Mouse (Mus musculus) limb, embryonic 10.5 days (tissue): ENCODE results near the gene Clcn6. TPM values are rescaled to one million over a fixed set of nuclear protein-coding genes. Genes with fewer than 3 reads are reported as not detected.

ENCODE experiments used
- DNase-seq: peaks from one replicate; pipeline ENCODE4 v3.0.0-alpha.2; 2017; ENCODE audit warnings: low spot score
- H3K27ac ChIP-seq: fragments of 300-500 bp; sonication (generic); 2 replicates; pipeline ENCODE4 v1.5.1; 2016; ENCODE audit warnings: mild to moderate bottlenecking
- H3K27me3 ChIP-seq: fragments of 300-500 bp; sonication (generic); 2 replicates; pipeline ENCODE4 v1.6.1; 2016; ENCODE audit warnings: low read depth, mild to moderate bottlenecking; ENCODE audit not compliant: poor library complexity, severe bottlenecking
- H3K36me3 ChIP-seq: fragments of 300-500 bp; sonication (generic); 2 replicates; pipeline ENCODE4 v1.6.1; 2016; ENCODE audit warnings: mild to moderate bottlenecking, moderate library complexity
- H3K4me1 ChIP-seq: fragments of 300-500 bp; sonication (generic); 2 replicates; pipeline ENCODE4 v1.6.1; 2016
- H3K4me3 ChIP-seq: fragments of 300-500 bp; sonication (generic); 2 replicates; pipeline ENCODE4 v1.5.1; 2016; ENCODE audit warnings: mild to moderate bottlenecking, moderate library complexity
- H3K9me3 ChIP-seq: fragments of 300-500 bp; sonication (generic); replicated peaks from 2 replicates; pipeline ENCODE4 v1.6.1; 2016; ENCODE audit warnings: mild to moderate bottlenecking
- WGBS: fragments of 180-500 bp; shearing (Covaris S2); methylation state at CpG from one replicate; pipeline ENCODE4 v1.1.7; 2016; 5-methylcytosine and 5-hydroxymethylcytosine counted together
- polyA plus RNA-seq: library from polyadenylated mRNA; unstranded; fragments of >200 nt; fragmentation: Nextera tagmentation; extraction: Ambion mirVana; gene quantifications from 2 replicates; pipeline ENCODE4 v1.2.1, GENCODE M21; 2016

Gene Clcn6
- polyA plus RNA-seq, 1 experiment from 2014 or later = 9.1 TPM

GRCm38 (mm10) chr4:148079212-148079611 is 40.6 kb upstream of the Clcn6 start:
- DNase-seq = no peak
- Histone ChIP-seq H3K4me1 (peaks cover 28% of the 10 kb centered on the region), H3K27ac (no peak overlapping the region), H3K36me3 (peaks cover 28% of the 10 kb centered on the region), H3K9me3 (no peaks in the 10 kb centered on the region), H3K27me3 (no peaks in the 10 kb centered on the region), H3K4me3 (no peak overlapping the region)
- 72% methylated on average over 6 of the region's 6 CpGs for WGBS

- Histone ChIP-seq H3K27me3 (no peaks in the 10 kb centered on the region), H3K9me3 (no peaks in the 10 kb centered on the region), H3K4me1 (peaks cover 18% of the 10 kb centered on the region), H3K4me3 (no peak overlapping the region), H3K36me3 (peaks cover 14% of the 10 kb centered on the region), H3K27ac (0 out of 2 replicates have a peak overlapping the region, but pooled peaks have one; percentile 61)
- 92% methylated on average over 6 of the region's 6 CpGs for WGBS
- DNase-seq = no peak
Observed at GRCm38 (mm10) chr4:148075881-148076280, 37.3 kb upstream of the Clcn6 start.

- 39% methylated on average over 21 of the region's 21 CpGs for WGBS
- peak; percentile 72 for DNase-seq
- H3K4me1 ChIP-seq = peaks cover 18% of the 10 kb centered on the region
- peak overlapping the region; percentile 61 for H3K27ac ChIP-seq
- no peaks in the 10 kb centered on the region for H3K27me3 ChIP-seq
- H3K4me3 ChIP-seq = peak overlapping the region; percentile 43
- peaks cover 8% of the 10 kb centered on the region for H3K36me3 ChIP-seq
- no peaks in the 10 kb centered on the region for H3K9me3 ChIP-seq
Observed at GRCm38 (mm10) chr4:148075259-148075658, 36.6 kb upstream of the Clcn6 start.

- peaks cover 2% of the 10 kb centered on the region for H3K36me3 ChIP-seq
- H3K27ac ChIP-seq = peak overlapping the region; percentile 61
- DNase-seq = no peak
- H3K4me3 ChIP-seq = peak overlapping the region; percentile 43
- H3K9me3 ChIP-seq = no peaks in the 10 kb centered on the region
- 61% methylated on average over 17 of the region's 17 CpGs for WGBS
- H3K27me3 ChIP-seq = no peaks in the 10 kb centered on the region
- peaks cover 18% of the 10 kb centered on the region for H3K4me1 ChIP-seq
Observed at GRCm38 (mm10) chr4:148074521-148075189, 36.0 kb upstream of the Clcn6 start.

- peaks cover 23% of the 10 kb centered on the region for H3K4me1 ChIP-seq
- 57% methylated on average over 5 of the region's 5 CpGs for WGBS
- DNase-seq = no peak
- no peak overlapping the region for H3K4me3 ChIP-seq
- no peak overlapping the region for H3K27ac ChIP-seq
- H3K27me3 ChIP-seq = no peaks in the 10 kb centered on the region
- no peaks in the 10 kb centered on the region for H3K9me3 ChIP-seq
- no peaks in the 10 kb centered on the region for H3K36me3 ChIP-seq
Observed at GRCm38 (mm10) chr4:148071508-148071907, 32.9 kb upstream of the Clcn6 start.

- Histone ChIP-seq H3K4me1 (peaks cover 23% of the 10 kb centered on the region), H3K36me3 (no peaks in the 10 kb centered on the region), H3K4me3 (no peak overlapping the region), H3K9me3 (no peaks in the 10 kb centered on the region), H3K27me3 (no peaks in the 10 kb centered on the region), H3K27ac (no peak overlapping the region)
- no peak for DNase-seq
- 90% methylated on average over 9 of the region's 9 CpGs for WGBS
Observed at GRCm38 (mm10) chr4:148069602-148070218, 31.1 kb upstream of the Clcn6 start.

- WGBS = 90% methylated on average over 8 of the region's 8 CpGs
- peaks cover 22% of the 10 kb centered on the region for H3K4me1 ChIP-seq
- DNase-seq = no peak
- H3K27me3 ChIP-seq = no peaks in the 10 kb centered on the region
- H3K9me3 ChIP-seq = no peaks in the 10 kb centered on the region
- no peak overlapping the region for H3K4me3 ChIP-seq
- no peak overlapping the region for H3K27ac ChIP-seq
- no peaks in the 10 kb centered on the region for H3K36me3 ChIP-seq
Observed at GRCm38 (mm10) chr4:148067346-148067745, 28.7 kb upstream of the Clcn6 start.

GRCm38 (mm10) chr4:148066401-148066744 is 27.8 kb upstream of the Clcn6 start:
- no peak overlapping the region for H3K27ac ChIP-seq
- 80% methylated on average over 9 of the region's 9 CpGs for WGBS
- H3K4me1 ChIP-seq = peaks cover 16% of the 10 kb centered on the region

GRCm38 (mm10) chr4:148065702-148066400 is 27.2 kb upstream of the Clcn6 start:
- no peaks in the 10 kb centered on the region for H3K36me3 ChIP-seq
- peaks cover 16% of the 10 kb centered on the region for H3K4me1 ChIP-seq
- 53% methylated on average over 6 of the region's 6 CpGs for WGBS
- no peak overlapping the region for H3K27ac ChIP-seq
- no peaks in the 10 kb centered on the region for H3K9me3 ChIP-seq
- no peak overlapping the region for H3K4me3 ChIP-seq
- H3K27me3 ChIP-seq = no peaks in the 10 kb centered on the region
- DNase-seq = no peak

More at GRCm38 (mm10) chr4:148066401-148066744, 27.8 kb upstream of the Clcn6 start:
- H3K36me3 ChIP-seq = no peaks in the 10 kb centered on the region
- H3K4me3 ChIP-seq = no peak overlapping the region
- H3K9me3 ChIP-seq = no peaks in the 10 kb centered on the region
- H3K27me3 ChIP-seq = no peaks in the 10 kb centered on the region
- DNase-seq = no peak

GRCm38 (mm10) chr4:148061086-148061480 is 22.5 kb upstream of the Clcn6 start:
- peaks cover 32% of the 10 kb centered on the region for H3K36me3 ChIP-seq
- no peak for DNase-seq
- H3K9me3 ChIP-seq = no peaks in the 10 kb centered on the region
- 88% methylated on average over 9 of the region's 9 CpGs for WGBS
- H3K27ac ChIP-seq = no peak overlapping the region
- peaks cover 10% of the 10 kb centered on the region for H3K4me1 ChIP-seq
- H3K27me3 ChIP-seq = no peaks in the 10 kb centered on the region
- H3K4me3 ChIP-seq = no peak overlapping the region

- DNase-seq = peak; percentile 56
- WGBS = 55% methylated on average over 13 of the region's 13 CpGs
- Histone ChIP-seq H3K36me3 (peaks cover 38% of the 10 kb centered on the region), H3K4me3 (no peak overlapping the region), H3K9me3 (no peaks in the 10 kb centered on the region), H3K27me3 (no peaks in the 10 kb centered on the region), H3K4me1 (peaks cover 5% of the 10 kb centered on the region; the same call in 1 of the 2 replicates), H3K27ac (no peak overlapping the region)
Observed at GRCm38 (mm10) chr4:148060120-148061085, 21.8 kb upstream of the Clcn6 start.

GRCm38 (mm10) chr4:148058993-148059392 is 20.4 kb upstream of the Clcn6 start:
- peaks cover 52% of the 10 kb centered on the region for H3K36me3 ChIP-seq
- H3K9me3 ChIP-seq = no peaks in the 10 kb centered on the region
- DNase-seq = no peak
- H3K4me1 ChIP-seq = peaks cover 5% of the 10 kb centered on the region; the same call in 1 of the 2 replicates
- H3K4me3 ChIP-seq = no peak overlapping the region
- H3K27me3 ChIP-seq = no peaks in the 10 kb centered on the region
- WGBS = 96% methylated on average over 6 of the region's 6 CpGs
- H3K27ac ChIP-seq = no peak overlapping the region
